Mouse (Mus musculus): ENCODE results near the gene Frmpd1. TPM values are rescaled to one million over a fixed set of nuclear protein-coding genes. Genes with fewer than 3 reads are reported as not detected.

The Frmpd1 gene
- total RNA-seq, 1 experiment from 2014 or later, result not detected

DNA sequence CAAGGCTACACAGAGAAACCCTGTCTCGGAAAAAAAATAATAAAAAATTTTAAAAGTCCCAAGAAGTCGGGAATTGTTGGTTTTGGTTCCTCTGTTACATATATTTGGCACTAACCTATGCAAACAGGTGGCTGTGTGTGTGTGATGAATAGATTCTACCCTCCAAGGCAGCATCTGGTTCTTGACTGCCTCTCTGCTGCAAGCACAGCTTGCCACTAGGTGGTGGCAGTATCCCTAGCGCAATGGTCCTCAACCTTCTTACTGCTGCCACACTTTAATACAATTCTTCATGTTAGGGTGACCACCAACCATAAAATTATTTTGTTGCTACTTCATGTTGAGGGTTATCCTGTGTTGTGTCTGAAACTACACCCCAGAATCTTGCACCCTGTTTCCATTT is 101.6 kb downstream of the Frmpd1 start:
- ATAC-seq (replicated peaks in 1 of 2; ENCODE audit: insufficient read depth in 1 of 2, low FRiP score in 2 of 2, low TSS enrichment in 1 of 2, low read depth in 1 of 2, poor library complexity in 2 of 2, severe bottlenecking in 2 of 2), result peak in 1 of 2 experiments; percentile 66; a peak in 3 of 4 replicates

GRCm38 (mm10) chr4:45287906-45288305 is 103.2 kb downstream of the Frmpd1 start:
- ATAC-seq (replicated peaks in 1 of 2; ENCODE audit: insufficient read depth in 1 of 2, low FRiP score in 2 of 2, low TSS enrichment in 1 of 2, low read depth in 1 of 2, poor library complexity in 2 of 2, severe bottlenecking in 2 of 2), result no peak

DNA sequence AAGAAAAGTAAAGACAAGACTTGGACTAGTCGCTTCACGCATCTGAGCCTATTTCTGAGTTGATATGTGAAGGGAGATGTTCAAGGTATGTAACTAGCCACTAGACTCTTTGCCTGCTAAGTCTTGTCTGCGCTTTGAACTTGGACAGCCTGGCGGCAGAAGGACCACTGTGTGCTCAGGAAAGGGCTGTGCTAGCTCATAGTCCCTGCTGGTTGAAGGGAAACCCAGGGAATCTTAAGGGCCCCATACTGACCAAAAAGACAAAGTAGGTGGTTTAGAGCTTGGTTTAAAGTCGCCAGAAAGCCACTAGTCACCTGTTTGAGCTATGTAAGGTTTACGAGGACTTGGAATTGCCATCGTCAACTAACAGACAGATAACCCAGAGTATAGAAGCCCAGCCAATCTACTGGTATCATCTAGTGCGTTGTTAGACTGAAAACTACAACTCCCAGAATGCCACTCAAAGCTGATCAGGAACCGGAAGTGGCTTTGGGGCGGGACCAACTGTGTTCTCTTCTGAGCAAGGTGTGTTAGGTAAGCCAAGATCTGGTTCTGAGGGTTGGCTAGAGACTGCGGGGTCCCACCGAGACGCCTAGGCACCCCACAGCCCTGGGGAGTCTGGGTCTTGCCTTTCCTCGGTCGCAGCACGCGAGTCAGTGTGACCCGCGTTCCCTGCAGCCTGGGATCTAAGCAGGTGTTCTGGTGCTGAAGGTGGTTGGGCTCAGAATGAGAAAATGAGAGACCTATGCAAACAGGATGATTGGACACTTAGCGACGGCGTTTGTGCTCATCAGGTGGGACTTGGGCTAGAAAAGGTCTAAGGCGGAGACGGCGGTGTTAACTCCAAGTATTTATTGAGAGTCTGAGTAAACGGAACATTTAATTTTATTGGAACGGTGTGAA is 112.2 kb downstream of the Frmpd1 start, which contains the start of gene Trmt10b:
Gene Trmt10b (plus strand): TSS at position 466 of the 903 bp plus-strand sequence.
- peak; percentile 89 to 97 for ATAC-seq (replicated peaks in 1 of 2; ENCODE audit: insufficient read depth in 1 of 2, low FRiP score in 2 of 2, low TSS enrichment in 1 of 2, low read depth in 1 of 2, poor library complexity in 2 of 2, severe bottlenecking in 2 of 2)

- no peak for ATAC-seq (replicated peaks in 1 of 2; ENCODE audit: insufficient read depth in 1 of 2, low FRiP score in 2 of 2, low TSS enrichment in 1 of 2, low read depth in 1 of 2, poor library complexity in 2 of 2, severe bottlenecking in 2 of 2)
Observed at GRCm38 (mm10) chr4:45305536-45305935, 120.9 kb downstream of the Frmpd1 start.

DNA sequence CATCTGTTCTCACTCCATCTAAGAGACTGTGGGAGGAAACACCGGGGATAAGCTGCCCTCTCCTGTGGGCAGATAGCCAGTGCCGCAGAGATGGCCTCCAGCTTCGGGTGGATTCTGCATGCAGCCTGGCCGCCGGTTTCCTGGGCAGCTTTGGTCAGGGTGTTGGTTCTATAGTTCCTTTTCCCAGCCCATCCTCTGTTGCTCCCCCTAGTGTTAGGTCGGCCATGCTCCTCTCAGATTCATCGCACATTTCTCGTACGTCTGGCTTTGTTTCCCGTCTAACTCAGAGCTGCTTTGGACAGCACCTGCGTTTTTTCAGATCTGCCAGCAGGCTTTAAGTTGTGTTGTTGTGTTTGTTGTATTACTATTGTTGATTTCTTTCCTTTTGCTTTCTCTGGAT is 123.4 kb downstream of the Frmpd1 start:
- no peak for ATAC-seq (replicated peaks in 1 of 2; ENCODE audit: insufficient read depth in 1 of 2, low FRiP score in 2 of 2, low TSS enrichment in 1 of 2, low read depth in 1 of 2, poor library complexity in 2 of 2, severe bottlenecking in 2 of 2)

DNA sequence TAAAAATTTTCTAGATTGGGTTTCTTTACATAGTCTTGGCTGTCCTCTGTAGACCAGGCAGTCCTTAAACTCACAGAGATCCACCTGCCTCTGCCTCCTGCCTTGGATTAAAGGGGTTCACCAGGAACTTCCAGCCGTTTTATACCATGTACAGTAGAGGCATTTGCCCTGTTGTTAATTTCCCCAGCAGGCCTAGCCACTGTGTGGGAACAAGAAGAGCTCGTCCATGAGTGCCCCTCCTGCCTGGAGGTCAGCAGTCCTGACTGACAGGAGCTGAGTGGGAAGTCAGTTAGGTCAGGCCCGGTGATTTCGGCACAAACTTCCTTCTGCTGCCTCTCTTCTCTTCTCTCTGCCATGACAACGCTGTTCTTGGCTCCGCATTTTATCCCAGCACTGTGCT is 123.9 kb downstream of the Frmpd1 start:
- ATAC-seq (replicated peaks in 1 of 2; ENCODE audit: insufficient read depth in 1 of 2, low FRiP score in 2 of 2, low TSS enrichment in 1 of 2, low read depth in 1 of 2, poor library complexity in 2 of 2, severe bottlenecking in 2 of 2), result no peak

- ATAC-seq (replicated peaks in 1 of 2; ENCODE audit: insufficient read depth in 1 of 2, low FRiP score in 2 of 2, low TSS enrichment in 1 of 2, low read depth in 1 of 2, poor library complexity in 2 of 2, severe bottlenecking in 2 of 2), result no peak
Observed at GRCm38 (mm10) chr4:45311056-45311455, 126.4 kb downstream of the Frmpd1 start.

DNA sequence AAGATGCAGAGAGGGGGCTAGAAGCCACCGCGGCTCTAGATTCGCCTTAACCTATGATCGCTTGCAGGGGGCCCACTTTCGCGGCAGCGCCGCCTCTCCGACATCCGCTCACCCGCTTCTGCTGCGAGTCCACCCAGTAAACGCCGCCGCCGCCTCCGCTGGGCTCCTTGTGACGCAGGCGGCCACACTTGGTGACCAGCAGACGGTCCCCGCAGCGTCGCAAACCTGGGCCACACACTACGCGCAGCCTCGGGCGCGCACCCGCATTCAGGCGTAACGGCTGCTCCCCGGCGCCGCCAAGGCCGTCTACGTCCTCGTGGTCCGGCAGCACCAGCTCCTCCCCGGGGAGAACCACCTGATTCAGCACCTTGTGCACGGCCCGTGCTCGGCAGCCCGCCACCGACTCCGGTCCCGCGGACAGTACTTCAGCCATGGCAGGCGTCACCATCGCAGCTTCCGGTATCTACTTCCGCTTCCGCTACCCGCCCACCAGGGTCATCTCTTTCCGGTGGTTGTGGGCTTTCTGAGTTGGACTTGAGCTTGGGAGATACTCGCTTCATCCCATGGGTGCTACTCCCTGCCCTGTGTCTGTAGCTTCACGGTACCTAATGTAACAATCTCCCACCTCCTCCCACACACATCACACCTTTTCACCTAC is 135.6 kb downstream of the Frmpd1 start:
- peak; percentile 73 to 93 for ATAC-seq (replicated peaks in 1 of 2; ENCODE audit: insufficient read depth in 1 of 2, low FRiP score in 2 of 2, low TSS enrichment in 1 of 2, low read depth in 1 of 2, poor library complexity in 2 of 2, severe bottlenecking in 2 of 2)

DNA sequence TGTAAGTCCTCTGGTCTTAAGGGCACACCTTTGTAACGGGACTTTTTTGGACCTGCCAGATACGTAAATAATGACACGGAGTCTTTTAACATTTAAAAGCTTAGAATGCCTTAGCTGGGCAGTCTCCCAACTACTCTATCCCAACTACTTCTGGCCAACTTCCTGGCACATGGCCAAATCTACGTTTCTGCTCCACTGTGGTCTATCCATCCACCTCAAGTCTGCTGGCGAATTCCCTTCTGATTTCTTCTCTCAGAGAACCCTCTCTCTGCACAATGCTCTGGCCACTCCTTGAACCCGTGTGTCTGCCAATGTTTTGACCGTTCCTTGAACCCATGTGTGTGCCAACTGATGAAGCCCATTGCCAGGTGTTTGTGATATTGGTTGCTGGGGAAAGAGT is 146.5 kb downstream of the Frmpd1 start:
- no peak for ATAC-seq (replicated peaks in 1 of 2; ENCODE audit: insufficient read depth in 1 of 2, low FRiP score in 2 of 2, low TSS enrichment in 1 of 2, low read depth in 1 of 2, poor library complexity in 2 of 2, severe bottlenecking in 2 of 2)

GRCm38 (mm10) chr4:45332466-45332865 is 147.8 kb downstream of the Frmpd1 start:
- peak in 1 of 2 experiments; percentile 10; a peak in 1 of 4 replicates for ATAC-seq (replicated peaks in 1 of 2; ENCODE audit: insufficient read depth in 1 of 2, low FRiP score in 2 of 2, low TSS enrichment in 1 of 2, low read depth in 1 of 2, poor library complexity in 2 of 2, severe bottlenecking in 2 of 2)

Other genes starting within 250 kb of the Frmpd1 start
- 8.2 and 16.8 TPM in 2 replicates for gene Grhpr, start 203.5 kb upstream of the Frmpd1 start, total RNA-seq (2017)
- gene Zbtb5, start 172.5 kb upstream of the Frmpd1 start, total RNA-seq (2017), result 12.5 and 13.6 TPM in 2 replicates
- gene Polr1e, start 166.3 kb upstream of the Frmpd1 start, total RNA-seq (2017), result 46.3 and 52.5 TPM in 2 replicates
- 5.2 and 7.8 TPM in 2 replicates for gene Fbxo10, start 100.3 kb upstream of the Frmpd1 start, total RNA-seq (2017)
- gene Tomm5, start 76.8 kb upstream of the Frmpd1 start, total RNA-seq (2017), result 132 and 175 TPM in 2 replicates
- 24.9 and 30.0 TPM in 2 replicates for gene Trmt10b, start 112.3 kb downstream of the Frmpd1 start, total RNA-seq (2017)
- 16.0 and 19.3 TPM in 2 replicates for gene Dcaf10, start 157.2 kb downstream of the Frmpd1 start, total RNA-seq (2017)
- gene Exosc3, start 157.9 kb downstream of the Frmpd1 start, total RNA-seq (2017), result 107 and 162 TPM in 2 replicates
- gene Slc25a51, start 223.9 kb downstream of the Frmpd1 start, total RNA-seq (2017), result 36.7 and 44.7 TPM in 2 replicates

All from hematopoietic stem cell, adult 5-6 weeks (primary cell).